Mouse (Mus musculus) C2C12 (cell line): ENCODE results near the gene Fnip2.

Source experiments
- CEBPB ChIP-seq: IDR thresholded peaks from one replicate; pipeline ENCODE4 v1.6.1; 2011; ENCODE audit warnings: low read depth, mild to moderate bottlenecking, control low read depth, moderate library complexity
- CTCF ChIP-seq: IDR thresholded peaks from one replicate; pipeline ENCODE4 v1.5.1; 2011; ENCODE audit not compliant: control insufficient read depth, insufficient read depth, insufficient read length
- FOSL1 ChIP-seq: IDR thresholded peaks from one replicate; pipeline ENCODE4 v1.8.0; 2011; ENCODE audit warnings: mild to moderate bottlenecking, low read length; ENCODE audit not compliant: poor library complexity, insufficient read depth, severe bottlenecking
- MAX ChIP-seq: IDR thresholded peaks from one replicate; pipeline ENCODE4 v1.6.1; 2011; ENCODE audit warnings: mild to moderate bottlenecking, control low read depth
- MYOD1 ChIP-seq: IDR thresholded peaks from one replicate; pipeline ENCODE4 v1.6.1; 2011; ENCODE audit warnings: low read depth; ENCODE audit not compliant: control insufficient read depth, insufficient read length
- MYOG ChIP-seq: IDR thresholded peaks from one replicate; pipeline ENCODE4 v1.6.1; 2011; ENCODE audit not compliant: control insufficient read depth, insufficient read length; ENCODE audit errors: extremely low read depth
- USF1 ChIP-seq: IDR thresholded peaks from one replicate; pipeline ENCODE4 v1.6.1; 2011; ENCODE audit warnings: low read depth, mild to moderate bottlenecking, control low read depth, moderate library complexity

DNA sequence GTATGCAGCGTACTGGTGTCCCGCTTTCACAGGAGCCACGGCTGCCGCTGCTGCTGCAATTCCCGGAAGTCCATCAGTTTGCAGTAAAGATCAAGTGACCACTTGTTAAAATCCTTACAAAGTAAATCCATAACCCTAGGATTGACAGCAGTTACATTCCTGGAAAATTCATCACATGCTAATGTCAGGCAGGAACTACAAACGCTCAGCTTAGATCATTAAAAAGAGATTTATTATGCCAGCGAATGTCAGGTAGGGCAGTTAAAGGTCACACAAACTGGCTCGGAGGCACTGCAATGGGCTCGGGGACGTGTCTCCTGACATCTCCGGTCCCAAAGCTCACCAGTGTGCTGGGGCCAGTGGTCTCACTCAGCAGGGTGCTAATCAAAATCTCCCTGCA lies 111.8 kb downstream of the Fnip2 start:
- TF ChIP-seq CTCF, result no peak
- TF ChIP-seq MYOG, result no peak
- TF ChIP-seq USF1, result no peak
- no peak for TF ChIP-seq CEBPB
- TF ChIP-seq MAX, result no peak
- TF ChIP-seq MYOD1, result no peak
- TF ChIP-seq FOSL1, result no peak
